Mouse (Mus musculus): Measurements from ENCODE around the gene Lig4. TPM values are rescaled to one million over a fixed set of nuclear protein-coding genes. Genes with fewer than 3 reads are reported as not detected.

Lig4 gene
- polyA plus RNA-seq (2012; rRNA removed; ENCODE audit: low replicate concordance): 2.6 and 2.7 TPM in 2 replicates

DNA sequence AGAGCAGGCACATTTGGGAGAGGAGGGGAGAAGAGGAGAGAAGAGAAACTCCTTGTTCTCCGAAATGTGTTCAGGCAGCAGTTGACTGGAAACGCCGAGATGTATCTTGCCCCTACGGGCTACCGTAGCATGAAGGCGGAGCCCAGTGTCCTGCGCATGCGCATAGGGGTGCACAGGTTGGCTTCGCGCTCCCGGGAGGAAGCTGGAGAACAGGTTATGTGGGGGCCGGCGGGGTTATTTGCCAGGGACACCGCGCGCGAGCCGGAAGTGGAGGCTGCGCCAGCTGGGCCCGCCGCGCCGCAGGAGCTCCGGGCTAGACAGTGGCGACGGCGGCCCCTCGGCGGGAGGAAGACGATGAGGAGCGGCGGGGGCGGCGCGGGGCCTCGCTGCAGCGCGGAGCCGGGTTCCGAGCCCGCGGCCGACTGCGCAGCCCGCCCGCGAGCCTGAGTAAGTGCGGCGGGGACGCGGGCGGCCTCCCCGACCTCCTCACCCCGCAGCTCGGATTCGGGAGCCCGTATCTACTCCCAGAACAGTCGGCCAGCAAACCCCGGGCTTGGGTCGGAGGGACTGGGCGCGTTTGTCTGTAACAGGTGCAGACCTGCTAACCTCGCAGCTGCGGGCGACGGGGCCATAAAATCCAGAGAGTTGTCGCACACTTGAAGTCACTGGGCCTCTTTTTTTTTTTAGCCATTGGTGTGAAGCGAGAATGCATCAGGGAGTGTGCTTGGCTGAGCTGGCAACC lies at the start of gene Lig4, which contains the start of gene Abhd13:
Gene Lig4 (minus strand): TSS at position 114 of the 742 bp plus-strand sequence.
Gene Abhd13 (plus strand): TSS at position 135 of the 742 bp plus-strand sequence.

DNA sequence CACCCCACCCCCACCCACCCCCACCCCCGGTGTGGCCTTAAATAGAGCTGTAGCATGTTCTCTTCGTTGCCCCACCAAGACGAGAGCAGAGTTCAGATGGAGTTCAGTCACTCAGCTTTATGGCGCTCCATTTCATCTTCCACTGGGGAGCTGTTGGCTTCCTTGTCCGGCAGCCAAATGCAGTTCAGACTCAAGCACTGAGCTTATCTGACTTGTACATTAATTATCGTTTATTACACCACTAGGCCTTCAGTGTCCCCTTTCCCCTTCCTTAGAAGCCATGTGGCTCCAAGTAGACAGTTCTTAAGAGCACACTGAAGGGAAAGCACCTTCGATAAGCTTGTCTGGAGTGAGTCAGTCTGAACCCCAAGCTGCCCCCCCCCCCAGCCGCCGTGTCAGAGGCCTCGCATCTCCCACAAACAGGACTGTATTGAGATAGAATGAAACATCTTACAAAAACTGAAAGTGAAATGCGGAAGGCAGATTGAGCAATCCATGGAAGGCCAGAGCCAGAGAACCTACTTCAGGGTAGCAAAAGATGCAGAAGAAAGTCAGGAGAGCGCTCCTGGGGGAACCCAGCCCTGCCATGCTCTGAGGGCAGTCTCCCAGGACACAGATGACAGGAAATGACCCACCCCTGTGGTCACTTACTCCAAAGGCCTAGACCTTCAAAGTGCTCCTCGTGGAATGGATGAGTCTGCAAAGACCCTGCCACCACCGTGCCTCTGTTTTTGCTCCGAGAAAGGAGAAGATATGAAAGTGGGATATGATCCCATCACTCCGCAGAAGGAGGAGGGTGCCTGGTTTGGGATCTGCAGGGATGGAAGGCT lies 28.9 kb upstream of the Lig4 start, which contains the start of gene Tnfsf13b:
Gene Tnfsf13b (plus strand): TSS at position 312 of the 830 bp plus-strand sequence.

Other genes starting within 250 kb of the Lig4 start
- 0.10 and 3.9 TPM in 2 replicates for gene Fam155a, start 206.5 kb downstream of the Lig4 start, polyA plus RNA-seq (2012; rRNA removed; ENCODE audit: low replicate concordance)
- gene Gm10217, start 113.4 kb downstream of the Lig4 start, polyA plus RNA-seq (2012; rRNA removed; ENCODE audit: low replicate concordance): not detected in 2 replicates
- 6.7 and 9.4 TPM in 2 replicates for gene Abhd13, start within 50 bp of the Lig4 start, polyA plus RNA-seq (2012; rRNA removed; ENCODE audit: low replicate concordance)
- gene Tnfsf13b, start 28.8 kb upstream of the Lig4 start, polyA plus RNA-seq (2012; rRNA removed; ENCODE audit: low replicate concordance): 2.8 and 8.4 TPM in 2 replicates
- gene Myo16, start 176.2 kb upstream of the Lig4 start, polyA plus RNA-seq (2012; rRNA removed; ENCODE audit: low replicate concordance): 0.03 and 1.1 TPM in 2 replicates

All from subcutaneous adipose tissue, adult 2 months (tissue).